Mouse (Mus musculus): Measurements from ENCODE around the gene Olfr813. TPM values are rescaled to one million over a fixed set of nuclear protein-coding genes. Genes with fewer than 3 reads are reported as not detected.
"Not testable (repeated sequence)": the region's sequence is repeated elsewhere in the genome, so short reads cannot be mapped to it uniquely, and the experiment has no call there.

Olfr813 gene
- not detected in 2 replicates for polyA plus RNA-seq (2015; fragmentation: Nextera tagmentation; extraction: Ambion mirVana)

DNA sequence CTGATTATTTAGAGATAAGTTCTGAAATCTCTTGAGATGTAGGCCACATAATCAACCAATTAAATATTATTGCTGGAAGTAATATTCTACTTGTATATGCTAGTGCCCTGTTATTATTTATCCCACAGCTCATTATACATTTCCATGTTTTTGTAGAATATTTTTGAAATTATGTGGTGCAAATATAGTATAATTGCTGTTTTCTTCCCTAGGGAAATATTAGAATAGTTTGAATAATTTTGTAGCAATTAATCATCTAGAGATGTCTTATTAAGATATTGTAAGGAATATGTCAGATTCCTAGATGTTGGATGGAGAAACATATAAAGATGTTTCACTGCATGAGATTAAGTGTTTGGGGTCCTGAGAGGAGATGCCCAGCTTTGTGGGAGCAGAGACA is at the start of gene Olfr813:
Gene Olfr813 (plus strand): TSS at position 301 of the 400 bp plus-strand sequence.
- Histone ChIP-seq H3K4me3 (replicated peaks) (no peak within 1 kb of the TSS), H3K36me3 (no peaks in the 10 kb centered on the region), H3K4me2 (no peak within 1 kb of the TSS), H3K27ac (replicated peaks) (no peak within 1 kb of the TSS), H3K9ac (replicated peaks) (no peak within 1 kb of the TSS), H3K9me3 (replicated peaks) (no peaks in the 10 kb centered on the region), H3K27me3 (replicated peaks) (no peaks in the 10 kb centered on the region), H3K4me1 (no peaks in the 10 kb centered on the region)
- ATAC-seq (ENCODE audit: low FRiP score) = no peak

DNA sequence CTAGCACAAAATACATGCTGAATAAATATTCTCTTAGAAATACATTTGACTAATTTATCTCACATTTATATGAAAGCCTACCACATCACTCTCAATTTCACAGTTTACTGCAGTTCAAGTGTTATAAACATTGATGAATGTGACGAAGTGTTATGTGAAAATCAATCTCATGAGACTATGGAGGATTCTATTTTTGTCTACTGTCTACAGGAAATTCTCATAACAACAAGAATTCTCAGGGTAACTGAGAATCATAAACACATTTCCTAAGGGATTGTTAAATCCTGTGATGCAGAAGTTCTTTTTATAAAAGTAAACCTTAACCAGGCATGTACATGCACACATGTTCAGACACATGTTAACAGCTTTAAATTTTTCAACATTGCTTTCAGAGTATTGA is 9.2 kb upstream of the Olfr813 start, which contains the start of gene Olfr812:
Gene Olfr812 (minus strand): TSS at position 101 of the 400 bp plus-strand sequence.
- no peak for ATAC-seq (ENCODE audit: low FRiP score)
- no peak within 1 kb of the TSS for H3K4me2 ChIP-seq
- no peak within 1 kb of the TSS for H3K9ac ChIP-seq (replicated peaks)

DNA sequence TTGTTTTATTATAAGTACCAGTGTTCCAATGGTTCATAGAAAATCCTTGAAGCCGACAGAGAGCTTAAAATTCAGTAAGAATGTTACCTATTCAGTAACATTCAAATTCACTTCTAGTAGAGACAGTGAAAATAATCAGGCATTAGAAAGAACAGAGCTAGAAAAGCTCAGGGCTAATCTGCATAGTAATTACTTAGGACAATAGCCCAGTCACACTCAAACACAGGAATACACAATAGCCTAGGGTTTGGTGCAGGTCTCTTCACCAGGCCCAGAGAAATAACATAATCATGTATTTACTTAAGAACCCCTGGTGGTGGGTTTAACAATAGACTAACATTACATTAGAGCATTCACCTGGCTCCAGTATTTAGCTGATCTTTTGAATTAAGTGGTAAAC is 7.8 kb upstream of the Olfr813 start:
- Histone ChIP-seq H3K27me3 (replicated peaks) (no peaks in the 10 kb centered on the region), H3K4me2 (no peak overlapping the region), H3K36me3 (no peaks in the 10 kb centered on the region), H3K27ac (replicated peaks) (no peak overlapping the region), H3K9ac (replicated peaks) (no peak overlapping the region), H3K9me3 (replicated peaks) (no peaks in the 10 kb centered on the region), H3K4me3 (replicated peaks) (no peak overlapping the region), H3K4me1 (no peaks in the 10 kb centered on the region)
- WGBS = 37% methylated on average over 1 of the region's 1 CpGs
- ATAC-seq (ENCODE audit: low FRiP score) = no peak

More for the DNA sequence above, 9.2 kb upstream of the Olfr813 start, which contains the start of gene Olfr812:
- no peaks in the 10 kb centered on the region for H3K9me3 ChIP-seq (replicated peaks)
- H3K27ac ChIP-seq (replicated peaks) = no peak within 1 kb of the TSS
- WGBS = 67% methylated on average over 1 of the region's 1 CpGs
- no peaks in the 10 kb centered on the region for H3K27me3 ChIP-seq (replicated peaks)
- H3K4me1 ChIP-seq = no peaks in the 10 kb centered on the region
- H3K4me3 ChIP-seq (replicated peaks) = no peak within 1 kb of the TSS
- no peaks in the 10 kb centered on the region for H3K36me3 ChIP-seq

DNA sequence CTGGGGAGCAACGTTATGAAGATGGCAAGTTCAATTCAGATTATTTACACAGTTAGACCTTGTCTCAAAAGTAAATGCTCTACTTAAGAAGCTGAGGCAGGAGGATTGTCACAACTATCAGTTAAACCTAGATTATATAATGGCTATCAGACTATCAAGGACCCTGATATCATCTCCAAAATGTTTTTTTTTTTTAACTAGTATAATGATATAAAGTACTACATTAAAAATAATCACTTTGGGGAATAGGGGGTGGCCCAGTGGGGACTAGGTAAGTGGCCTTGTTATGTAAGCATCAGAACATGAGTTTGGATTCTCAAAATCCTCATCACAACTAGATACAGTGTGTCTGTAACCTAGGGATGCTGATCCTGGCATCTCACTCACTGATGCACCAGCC is 24.6 kb downstream of the Olfr813 start, which contains the start of gene Olfr814:
Gene Olfr814 (minus strand): TSS at position 101 of the 400 bp plus-strand sequence.
- not testable (repeated sequence) for ATAC-seq (ENCODE audit: low FRiP score); H3K27ac ChIP-seq (replicated peaks); H3K9ac ChIP-seq (replicated peaks); H3K4me3 ChIP-seq (replicated peaks); H3K9me3 ChIP-seq (replicated peaks); H3K4me2 ChIP-seq; H3K4me1 ChIP-seq; H3K36me3 ChIP-seq; H3K27me3 ChIP-seq (replicated peaks)
- WGBS = 55% methylated on average over 1 of the region's 1 CpGs

DNA sequence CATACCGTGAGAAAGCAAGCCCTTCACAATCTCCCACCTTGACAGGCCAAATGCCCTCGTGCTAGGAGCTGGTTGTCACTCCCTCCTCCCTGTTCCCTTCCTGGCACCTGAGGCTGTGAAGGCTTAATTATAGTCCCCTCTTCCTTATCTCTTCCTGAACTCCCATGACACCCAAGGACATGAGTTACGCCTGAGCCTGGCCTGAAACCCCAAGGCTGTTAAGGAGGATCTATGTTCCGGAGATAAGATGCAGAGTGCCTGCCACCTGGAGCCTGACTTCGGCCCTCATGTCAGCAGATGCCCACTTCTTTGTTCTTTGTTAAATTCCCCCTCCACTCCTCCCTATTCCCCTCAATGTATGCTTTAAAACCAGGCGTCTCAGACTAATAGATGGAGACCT is 30.3 kb downstream of the Olfr813 start:
- not testable (repeated sequence) for H3K27me3 ChIP-seq (replicated peaks); H3K4me1 ChIP-seq; H3K9ac ChIP-seq (replicated peaks); H3K36me3 ChIP-seq; H3K9me3 ChIP-seq (replicated peaks); H3K4me2 ChIP-seq; H3K27ac ChIP-seq (replicated peaks); H3K4me3 ChIP-seq (replicated peaks); ATAC-seq (ENCODE audit: low FRiP score)
- WGBS = 84% methylated on average over 6 of the region's 6 CpGs

DNA sequence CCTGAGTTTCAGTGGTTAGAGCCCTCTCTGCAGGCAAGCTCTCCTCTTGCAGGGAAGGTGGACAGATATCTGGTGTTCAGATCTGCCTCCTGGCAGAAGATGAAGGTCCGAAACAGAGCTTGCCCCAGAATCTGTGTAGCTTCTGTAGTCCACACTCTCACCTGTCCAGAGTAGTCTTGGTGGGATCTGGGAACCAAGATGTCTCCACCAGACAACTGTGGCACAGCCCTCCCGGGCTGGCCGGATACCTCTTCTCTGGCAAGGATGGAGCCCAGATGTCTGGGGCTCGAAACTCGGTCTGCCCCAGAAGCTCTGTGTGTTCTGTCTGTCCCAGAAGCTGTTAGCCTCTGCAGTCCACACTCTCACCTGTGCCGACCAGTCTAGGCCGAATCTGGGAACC is 30.8 kb downstream of the Olfr813 start:
- Histone ChIP-seq H3K9me3 (replicated peaks) (no peaks in the 10 kb centered on the region), H3K27me3 (replicated peaks) (no peaks in the 10 kb centered on the region), H3K9ac (replicated peaks) (no peak overlapping the region), H3K4me2 (no peak overlapping the region), H3K4me1 (no peaks in the 10 kb centered on the region), H3K36me3 (no peaks in the 10 kb centered on the region), H3K27ac (replicated peaks) (no peak overlapping the region), H3K4me3 (replicated peaks) (no peak overlapping the region)
- ATAC-seq (ENCODE audit: low FRiP score) = no peak
- 93% methylated on average over 7 of the region's 7 CpGs for WGBS

DNA sequence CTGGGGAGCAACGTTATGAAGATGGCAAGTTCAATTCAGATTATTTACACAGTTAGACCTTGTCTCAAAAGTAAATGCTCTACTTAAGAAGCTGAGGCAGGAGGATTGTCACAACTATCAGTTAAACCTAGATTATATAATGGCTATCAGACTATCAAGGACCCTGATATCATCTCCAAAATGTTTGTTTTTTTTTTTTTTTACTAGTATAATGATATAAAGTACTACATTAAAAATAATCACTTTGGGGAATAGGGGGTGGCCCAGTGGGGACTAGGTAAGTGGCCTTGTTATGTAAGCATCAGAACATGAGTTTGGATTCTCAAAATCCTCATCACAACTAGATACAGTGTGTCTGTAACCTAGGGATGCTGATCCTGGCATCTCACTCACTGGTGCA is 50.6 kb downstream of the Olfr813 start, which contains the start of gene Olfr815:
Gene Olfr815 (minus strand): TSS at position 101 of the 400 bp plus-strand sequence.
- WGBS = 53% methylated on average over 1 of the region's 1 CpGs
- not testable (repeated sequence) for ATAC-seq (ENCODE audit: low FRiP score); H3K36me3 ChIP-seq; H3K4me2 ChIP-seq; H3K27me3 ChIP-seq (replicated peaks); H3K9me3 ChIP-seq (replicated peaks); H3K27ac ChIP-seq (replicated peaks); H3K9ac ChIP-seq (replicated peaks); H3K4me1 ChIP-seq; H3K4me3 ChIP-seq (replicated peaks)

Other genes starting within 250 kb of the Olfr813 start
- not detected in 2 replicates for gene Olfr796, start 242.8 kb upstream of the Olfr813 start, polyA plus RNA-seq (2015; fragmentation: Nextera tagmentation; extraction: Ambion mirVana)
- gene Olfr798, start 227.4 kb upstream of the Olfr813 start, polyA plus RNA-seq (2015; fragmentation: Nextera tagmentation; extraction: Ambion mirVana) = not detected in 2 replicates
- gene Olfr799, start 217.9 kb upstream of the Olfr813 start, polyA plus RNA-seq (2015; fragmentation: Nextera tagmentation; extraction: Ambion mirVana) = not detected in 2 replicates
- gene Olfr800, start 197.7 kb upstream of the Olfr813 start, polyA plus RNA-seq (2015; fragmentation: Nextera tagmentation; extraction: Ambion mirVana) = not detected in 2 replicates
- gene Olfr801, start 181.5 kb upstream of the Olfr813 start, polyA plus RNA-seq (2015; fragmentation: Nextera tagmentation; extraction: Ambion mirVana) = not detected in 2 replicates
- gene Olfr802, start 167.2 kb upstream of the Olfr813 start, polyA plus RNA-seq (2015; fragmentation: Nextera tagmentation; extraction: Ambion mirVana) = 0.08 TPM in 1 of 2 replicates, not detected in the other
- not detected in 2 replicates for gene Olfr803, start 161.1 kb upstream of the Olfr813 start, polyA plus RNA-seq (2015; fragmentation: Nextera tagmentation; extraction: Ambion mirVana)
- gene Olfr804, start 152.2 kb upstream of the Olfr813 start, polyA plus RNA-seq (2015; fragmentation: Nextera tagmentation; extraction: Ambion mirVana) = not detected in 2 replicates
- not detected in 2 replicates for gene Olfr805, start 126.0 kb upstream of the Olfr813 start, polyA plus RNA-seq (2015; fragmentation: Nextera tagmentation; extraction: Ambion mirVana)
- not detected in 2 replicates for gene Olfr806, start 113.4 kb upstream of the Olfr813 start, polyA plus RNA-seq (2015; fragmentation: Nextera tagmentation; extraction: Ambion mirVana)
- gene Olfr807, start 97.6 kb upstream of the Olfr813 start, polyA plus RNA-seq (2015; fragmentation: Nextera tagmentation; extraction: Ambion mirVana) = not detected in 2 replicates
- not detected in 2 replicates for gene Olfr808, start 89.9 kb upstream of the Olfr813 start, polyA plus RNA-seq (2015; fragmentation: Nextera tagmentation; extraction: Ambion mirVana)
- not detected in 2 replicates for gene Olfr809, start 80.7 kb upstream of the Olfr813 start, polyA plus RNA-seq (2015; fragmentation: Nextera tagmentation; extraction: Ambion mirVana)
- gene Olfr810, start 60.5 kb upstream of the Olfr813 start, polyA plus RNA-seq (2015; fragmentation: Nextera tagmentation; extraction: Ambion mirVana) = not detected in 2 replicates
- gene Olfr811, start 51.0 kb upstream of the Olfr813 start, polyA plus RNA-seq (2015; fragmentation: Nextera tagmentation; extraction: Ambion mirVana) = not detected in 2 replicates
- not detected in 2 replicates for gene Olfr812, start 9.3 kb upstream of the Olfr813 start, polyA plus RNA-seq (2015; fragmentation: Nextera tagmentation; extraction: Ambion mirVana)
- gene Olfr814, start 24.5 kb downstream of the Olfr813 start, polyA plus RNA-seq (2015; fragmentation: Nextera tagmentation; extraction: Ambion mirVana) = not detected in 2 replicates
- gene Olfr815, start 50.5 kb downstream of the Olfr813 start, polyA plus RNA-seq (2015; fragmentation: Nextera tagmentation; extraction: Ambion mirVana) = not detected in 2 replicates
- gene Olfr816, start 60.2 kb downstream of the Olfr813 start, polyA plus RNA-seq (2015; fragmentation: Nextera tagmentation; extraction: Ambion mirVana) = not detected in 2 replicates
- not detected in 2 replicates for gene Olfr818, start 93.7 kb downstream of the Olfr813 start, polyA plus RNA-seq (2015; fragmentation: Nextera tagmentation; extraction: Ambion mirVana)
- not detected in 2 replicates for gene Olfr819, start 111.9 kb downstream of the Olfr813 start, polyA plus RNA-seq (2015; fragmentation: Nextera tagmentation; extraction: Ambion mirVana)
- gene Olfr247, start 120.8 kb downstream of the Olfr813 start, polyA plus RNA-seq (2015; fragmentation: Nextera tagmentation; extraction: Ambion mirVana) = not detected in 2 replicates
- gene Gm10310, start 129.7 kb downstream of the Olfr813 start, polyA plus RNA-seq (2015; fragmentation: Nextera tagmentation; extraction: Ambion mirVana) = not detected in 2 replicates
- gene Olfr820, start 157.3 kb downstream of the Olfr813 start, polyA plus RNA-seq (2015; fragmentation: Nextera tagmentation; extraction: Ambion mirVana) = not detected in 2 replicates
- not detected in 2 replicates for gene Olfr821, start 175.0 kb downstream of the Olfr813 start, polyA plus RNA-seq (2015; fragmentation: Nextera tagmentation; extraction: Ambion mirVana)
- gene Olfr822, start 215.8 kb downstream of the Olfr813 start, polyA plus RNA-seq (2015; fragmentation: Nextera tagmentation; extraction: Ambion mirVana) = not detected in 2 replicates